Mouse (Mus musculus): ENCODE results near the gene Ablim1. TPM values are rescaled to one million over a fixed set of nuclear protein-coding genes. Genes with fewer than 3 reads are reported as not detected.
A peak's percentile ranks its signal among the peaks of the same experiment; 100 is the strongest.

The Ablim1 gene
- polyA plus RNA-seq, 1 experiment from 2014 or later: 38.5 TPM

DNA sequence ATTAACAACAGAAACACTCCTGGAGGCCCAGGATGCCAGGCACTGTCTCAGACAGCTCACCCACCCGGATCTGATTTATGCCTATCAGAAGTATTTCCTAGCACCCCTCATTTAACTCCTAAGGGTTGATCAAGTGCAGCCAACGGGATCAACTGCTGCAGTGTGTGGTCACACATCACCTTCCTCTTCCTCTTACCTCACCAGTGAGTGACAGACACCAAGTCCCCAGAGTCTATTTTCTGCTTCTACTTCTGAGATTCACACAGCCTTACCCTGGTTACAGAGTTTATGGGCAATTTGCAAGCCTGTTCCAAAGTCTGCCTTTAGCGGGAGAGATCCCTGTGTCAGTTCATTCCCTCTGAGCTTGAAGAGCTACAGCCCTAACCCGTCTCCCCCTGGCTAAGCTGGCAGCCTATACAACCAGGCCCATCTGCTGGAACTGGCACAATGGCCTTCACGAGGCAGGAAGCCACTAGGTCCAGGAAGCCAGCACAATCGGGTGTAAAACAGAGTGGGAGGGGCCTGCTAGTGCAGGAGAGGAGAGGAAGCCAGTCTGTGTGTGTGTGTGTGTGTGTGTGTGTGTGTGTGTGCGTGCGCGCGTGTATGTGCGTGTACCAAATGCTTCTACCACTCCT, 191.1 kb downstream of the Ablim1 start:
- Histone ChIP-seq H3K4me2 (no peak overlapping the region), H3K4me3 (no peak overlapping the region), H3K9ac (0 out of 2 replicates have a peak overlapping the region, but pooled peaks have one; percentile 30), H3K9me3 (no peaks in the 10 kb centered on the region), H3K27me3 (replicated peaks) (no peaks in the 10 kb centered on the region), H3K4me1 (peaks cover 44% of the 10 kb centered on the region), H3K27ac (replicated peaks) (peak overlapping the region; percentile 65), H3K36me3 (peaks cover 24% of the 10 kb centered on the region)
- ATAC-seq (ENCODE audit: extremely low read depth, insufficient number of reproducible peaks, low FRiP score, low TSS enrichment): no peak
- WGBS: 64% methylated on average over 11 of the region's 11 CpGs

GRCm38 (mm10) chr19:57122261-57122660, 192.5 kb downstream of the Ablim1 start:
- no peak overlapping the region for H3K4me2 ChIP-seq
- no peak overlapping the region for H3K9ac ChIP-seq
- WGBS: 82% methylated on average over 3 of the region's 3 CpGs
- no peaks in the 10 kb centered on the region for H3K27me3 ChIP-seq (replicated peaks)
- H3K4me3 ChIP-seq: no peak overlapping the region
- H3K27ac ChIP-seq (replicated peaks): no peak overlapping the region
- H3K9me3 ChIP-seq: no peaks in the 10 kb centered on the region
- H3K4me1 ChIP-seq: peaks cover 54% of the 10 kb centered on the region
- ATAC-seq (ENCODE audit: extremely low read depth, insufficient number of reproducible peaks, low FRiP score, low TSS enrichment): no peak
- peaks cover 23% of the 10 kb centered on the region for H3K36me3 ChIP-seq

DNA sequence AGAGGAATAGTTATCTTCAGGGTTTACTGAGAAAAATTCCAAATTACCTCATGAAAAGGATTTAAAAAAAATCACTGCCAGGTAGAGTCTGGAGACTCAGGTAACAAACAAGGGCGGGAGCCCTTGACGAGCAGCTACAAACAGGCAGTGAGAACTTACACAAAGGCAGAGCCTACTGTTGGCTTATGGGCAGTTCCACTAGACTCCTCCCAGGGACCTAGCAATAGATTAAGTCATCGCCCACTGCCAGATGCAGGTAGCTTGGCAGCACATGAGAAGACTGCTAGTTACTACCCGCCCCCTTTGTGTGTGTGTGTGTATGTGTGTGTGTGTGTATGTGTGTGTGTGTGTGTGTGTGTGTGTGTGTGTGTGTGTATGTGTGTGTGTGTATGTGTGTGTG, 193.7 kb downstream of the Ablim1 start:
- WGBS: 82% methylated on average over 4 of the region's 4 CpGs
- Histone ChIP-seq H3K27ac (replicated peaks) (no peak overlapping the region), H3K4me2 (no peak overlapping the region), H3K9ac (no peak overlapping the region), H3K27me3 (replicated peaks) (no peaks in the 10 kb centered on the region), H3K36me3 (peaks cover 11% of the 10 kb centered on the region), H3K4me1 (peaks cover 61% of the 10 kb centered on the region), H3K9me3 (no peaks in the 10 kb centered on the region), H3K4me3 (no peak overlapping the region)
- ATAC-seq (ENCODE audit: extremely low read depth, insufficient number of reproducible peaks, low FRiP score, low TSS enrichment): no peak

- Histone ChIP-seq H3K27me3 (replicated peaks) (no peaks in the 10 kb centered on the region), H3K27ac (replicated peaks) (peak overlapping the region; percentile 74), H3K9ac (no peak overlapping the region), H3K4me2 (no peak overlapping the region), H3K9me3 (no peaks in the 10 kb centered on the region), H3K4me1 (peaks cover 74% of the 10 kb centered on the region), H3K36me3 (peaks cover 11% of the 10 kb centered on the region), H3K4me3 (no peak overlapping the region)
- ATAC-seq (ENCODE audit: extremely low read depth, insufficient number of reproducible peaks, low FRiP score, low TSS enrichment): no peak
- WGBS: 57% methylated on average over 3 of the region's 3 CpGs
Measured at GRCm38 (mm10) chr19:57119661-57120060, 195.1 kb downstream of the Ablim1 start.

GRCm38 (mm10) chr19:57118785-57119565, 195.7 kb downstream of the Ablim1 start:
- Histone ChIP-seq H3K4me2 (peak overlapping the region; percentile 62), H3K9ac (peak overlapping the region; percentile 80), H3K27me3 (replicated peaks) (no peaks in the 10 kb centered on the region), H3K36me3 (peaks cover 13% of the 10 kb centered on the region), H3K27ac (replicated peaks) (peak overlapping the region; percentile 74), H3K4me3 (peak overlapping the region; percentile 48), H3K4me1 (peaks cover 67% of the 10 kb centered on the region), H3K9me3 (no peaks in the 10 kb centered on the region)
- ATAC-seq (ENCODE audit: extremely low read depth, insufficient number of reproducible peaks, low FRiP score, low TSS enrichment): no peak
- 43% methylated on average over 22 of the region's 22 CpGs for WGBS

DNA sequence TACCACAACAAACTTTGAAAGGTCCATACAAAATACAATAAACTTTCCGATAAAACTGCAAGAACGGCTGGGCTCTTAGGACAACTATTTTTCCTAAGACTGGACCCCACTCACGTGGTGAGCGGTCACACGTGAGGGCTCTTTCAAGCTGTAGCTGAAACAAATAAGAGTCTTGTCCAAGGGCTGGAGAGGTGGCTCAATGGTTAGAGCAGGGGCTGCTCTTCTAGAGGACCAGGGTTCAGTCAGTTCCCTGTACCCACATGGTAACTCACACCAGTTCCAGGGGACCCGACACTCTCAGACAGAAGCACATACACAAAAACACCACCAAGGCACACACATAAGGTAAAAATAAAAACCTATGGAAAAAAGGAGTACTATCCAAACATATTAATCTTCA, 197.0 kb downstream of the Ablim1 start:
- H3K4me2 ChIP-seq: peak overlapping the region; percentile 62

DNA sequence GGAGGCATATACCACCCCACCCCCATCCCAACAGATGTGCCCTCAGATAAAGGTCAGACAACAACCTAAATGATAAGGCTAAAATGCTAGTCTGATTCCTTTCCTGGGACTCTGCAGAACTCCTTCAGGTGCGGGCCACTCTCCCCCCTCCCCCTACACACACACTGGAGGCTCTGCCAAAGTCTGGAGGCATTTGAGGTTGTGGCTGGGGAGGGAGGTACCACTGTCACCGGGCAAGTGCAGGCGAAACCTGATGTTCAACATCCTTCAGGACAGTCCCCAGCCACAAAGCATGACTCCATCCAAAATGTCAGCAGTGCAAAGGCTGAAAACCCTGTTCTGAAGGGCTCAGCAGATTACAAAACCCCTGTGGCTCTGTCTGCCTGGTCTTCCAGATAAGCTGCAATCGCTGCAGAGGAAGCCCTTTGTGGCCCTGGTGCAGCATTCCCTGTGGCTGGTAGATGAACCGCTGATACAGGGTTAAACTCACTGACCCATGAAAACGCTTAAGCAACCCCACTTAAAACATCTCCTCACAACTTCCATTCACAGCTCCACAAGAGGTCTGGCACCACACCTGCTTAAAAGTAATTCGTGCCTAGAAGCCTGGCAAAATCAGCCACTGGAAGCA, 197.7 kb downstream of the Ablim1 start:
- peaks cover 73% of the 10 kb centered on the region for H3K4me1 ChIP-seq
- peak overlapping the region; percentile 48 for H3K4me3 ChIP-seq
- 4% methylated on average over 7 of the region's 7 CpGs for WGBS
- peak overlapping the region; percentile 80 for H3K9ac ChIP-seq
- no peaks in the 10 kb centered on the region for H3K9me3 ChIP-seq
- ATAC-seq (ENCODE audit: extremely low read depth, insufficient number of reproducible peaks, low FRiP score, low TSS enrichment): no peak
- peak overlapping the region; percentile 46 for H3K27ac ChIP-seq (replicated peaks)
- H3K4me2 ChIP-seq: peak overlapping the region; percentile 62
- peaks cover 5% of the 10 kb centered on the region for H3K36me3 ChIP-seq
- H3K27me3 ChIP-seq (replicated peaks): no peaks in the 10 kb centered on the region

More for the DNA sequence above, 197.0 kb downstream of the Ablim1 start:
- Histone ChIP-seq H3K27ac (replicated peaks) (0 out of 2 replicates have a peak overlapping the region, but pooled peaks have one; percentile 46), H3K4me3 (peak overlapping the region; percentile 48), H3K9me3 (no peaks in the 10 kb centered on the region), H3K27me3 (replicated peaks) (no peaks in the 10 kb centered on the region), H3K36me3 (peaks cover 10% of the 10 kb centered on the region), H3K9ac (peak overlapping the region; percentile 80), H3K4me1 (peaks cover 66% of the 10 kb centered on the region)
- WGBS: 34% methylated on average over 6 of the region's 6 CpGs
- no peak for ATAC-seq (ENCODE audit: extremely low read depth, insufficient number of reproducible peaks, low FRiP score, low TSS enrichment)

DNA sequence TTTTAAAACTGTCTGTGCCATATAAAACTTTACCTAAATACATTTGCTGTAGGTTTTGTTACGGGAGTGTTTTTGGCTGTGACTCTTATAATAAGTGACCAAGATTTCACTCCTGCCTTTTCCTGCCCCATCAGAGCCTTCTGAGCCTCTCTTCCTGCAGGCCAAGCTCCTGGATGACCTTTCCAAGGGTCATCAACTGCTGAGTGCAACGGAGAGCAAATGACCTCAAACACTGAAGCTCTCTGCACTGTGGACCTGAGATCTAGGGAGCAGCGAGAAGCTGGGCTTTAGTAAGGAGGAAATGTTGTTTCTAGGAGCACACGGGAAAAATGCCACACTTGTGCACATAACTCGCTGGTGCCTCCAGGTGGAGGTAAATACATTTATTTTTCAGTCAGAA, 199.0 kb downstream of the Ablim1 start:
- Histone ChIP-seq H3K9me3 (no peaks in the 10 kb centered on the region), H3K36me3 (peaks cover 5% of the 10 kb centered on the region), H3K27ac (replicated peaks) (peak overlapping the region; percentile 58), H3K4me2 (no peak overlapping the region), H3K27me3 (replicated peaks) (no peaks in the 10 kb centered on the region), H3K4me1 (peaks cover 75% of the 10 kb centered on the region), H3K4me3 (no peak overlapping the region), H3K9ac (no peak overlapping the region; the same call in 1 of the 2 replicates)
- WGBS: 40% methylated on average over 5 of the region's 5 CpGs
- no peak for ATAC-seq (ENCODE audit: extremely low read depth, insufficient number of reproducible peaks, low FRiP score, low TSS enrichment)

GRCm38 (mm10) chr19:57114951-57115350, 199.8 kb downstream of the Ablim1 start:
- no peak overlapping the region for H3K4me3 ChIP-seq
- ATAC-seq (ENCODE audit: extremely low read depth, insufficient number of reproducible peaks, low FRiP score, low TSS enrichment): no peak
- 53% methylated on average over 5 of the region's 5 CpGs for WGBS
- H3K4me1 ChIP-seq: peaks cover 70% of the 10 kb centered on the region
- H3K27me3 ChIP-seq (replicated peaks): no peaks in the 10 kb centered on the region
- no peaks in the 10 kb centered on the region for H3K9me3 ChIP-seq
- H3K4me2 ChIP-seq: no peak overlapping the region
- H3K36me3 ChIP-seq: peaks cover 5% of the 10 kb centered on the region
- H3K27ac ChIP-seq (replicated peaks): 0 out of 2 replicates have a peak overlapping the region, but pooled peaks have one; percentile 58
- H3K9ac ChIP-seq: no peak overlapping the region

GRCm38 (mm10) chr19:57113975-57114374, 200.7 kb downstream of the Ablim1 start:
- no peak overlapping the region for H3K4me3 ChIP-seq
- H3K27me3 ChIP-seq (replicated peaks): no peaks in the 10 kb centered on the region
- no peaks in the 10 kb centered on the region for H3K9me3 ChIP-seq
- H3K4me2 ChIP-seq: no peak overlapping the region
- ATAC-seq (ENCODE audit: extremely low read depth, insufficient number of reproducible peaks, low FRiP score, low TSS enrichment): no peak
- 91% methylated on average over 8 of the region's 8 CpGs for WGBS
- no peak overlapping the region for H3K9ac ChIP-seq
- 0 out of 2 replicates have a peak overlapping the region, but pooled peaks have one; percentile 12 for H3K27ac ChIP-seq (replicated peaks)
- peaks cover 5% of the 10 kb centered on the region for H3K36me3 ChIP-seq
- peaks cover 69% of the 10 kb centered on the region for H3K4me1 ChIP-seq

DNA sequence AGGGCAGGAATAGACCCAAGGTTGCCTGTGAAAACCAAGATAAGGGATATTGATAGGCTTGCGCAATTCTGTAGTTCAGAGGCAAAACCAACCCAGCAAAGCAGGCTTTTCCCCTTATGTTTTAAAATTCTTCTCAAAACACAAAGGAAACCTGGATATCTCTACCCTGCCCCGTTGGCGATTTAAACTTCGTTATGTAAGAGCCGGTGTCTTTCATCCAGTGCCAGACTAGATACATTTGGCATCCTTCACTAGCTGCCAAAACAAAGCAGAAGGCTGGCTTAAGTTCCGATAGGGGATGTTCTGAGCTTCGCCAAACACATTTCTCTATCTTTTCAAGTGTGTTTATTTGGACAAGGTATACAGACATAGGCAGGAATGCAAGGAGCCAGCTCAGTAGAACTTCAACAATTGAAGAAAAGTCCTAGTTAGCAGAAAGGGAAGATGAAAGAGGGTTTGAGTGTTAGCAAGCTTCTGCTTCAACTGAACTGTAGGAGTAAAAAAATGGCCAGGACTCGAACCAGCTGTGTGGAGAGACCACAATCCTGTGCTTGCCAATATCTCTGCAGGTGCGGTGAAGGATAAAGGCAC, 201.8 kb downstream of the Ablim1 start:
- Histone ChIP-seq H3K9me3 (no peaks in the 10 kb centered on the region), H3K4me1 (peaks cover 58% of the 10 kb centered on the region), H3K4me2 (no peak overlapping the region), H3K4me3 (no peak overlapping the region), H3K9ac (no peak overlapping the region), H3K27ac (replicated peaks) (peak overlapping the region; percentile 59), H3K27me3 (replicated peaks) (no peaks in the 10 kb centered on the region), H3K36me3 (peaks cover 5% of the 10 kb centered on the region)
- WGBS: 33% methylated on average over 9 of the region's 9 CpGs
- ATAC-seq (ENCODE audit: extremely low read depth, insufficient number of reproducible peaks, low FRiP score, low TSS enrichment): no peak

Data from heart, embryonic 13.5 days (tissue).